ENCODE assay signal across 16 mouse cellular contexts in genomic region chr9:29594537-29595294, GRCm38 (mm10).
DNase-seq lines count a peak whose midpoint lies in the region; ATAC-seq and TF ChIP-seq lines count a peak whose summit lies in the region.
"Had no signal": no experiment of that assay in that cellular context is flagged by ENCODE, and none has a peak within 500 bp of the region (broad histone marks: within the 10 kb centered on the region; RNA-seq: fewer than 3 reads in every experiment).

No protein-coding gene starts in this region.

- TF ChIP-seq EP300 in lung, postnatal 0 days (IDR thresholded peaks at IDR 0.05), result no peak

- H3K9me3 ChIP-seq in lung, postnatal 0 days (ENCODE audit: low read length), result no peaks in the 10 kb centered on the region
- H3K9me3 ChIP-seq in neural tube, embryonic 15.5 days (replicated peaks), result no peaks in the 10 kb centered on the region
- H3K9me3 ChIP-seq: intestine, embryonic 15.5 days had no signal

- H3K27me3 ChIP-seq in lung, postnatal 0 days (replicated peaks; ENCODE audit: insufficient read depth, low read length), result no peaks in the 10 kb centered on the region
- no peaks in the 10 kb centered on the region for H3K27me3 ChIP-seq in neural tube, embryonic 15.5 days (replicated peaks)
- H3K27me3 ChIP-seq: intestine, embryonic 15.5 days; megakaryocyte, embryonic 14.5 days had no signal

- no peak overlapping the region for H3K4me2 ChIP-seq in lung, postnatal 0 days (replicated peaks; ENCODE audit: low read depth, low read length)
- no peak overlapping the region for H3K4me2 ChIP-seq in neural tube, embryonic 15.5 days
- H3K4me2 ChIP-seq: intestine, embryonic 15.5 days; lung, embryonic 14.5 days had no signal

- ATAC-seq in lung, postnatal 0 days, result no peak
- ATAC-seq in neural tube, embryonic 15.5 days (ENCODE audit: low FRiP score), result no peak
- ATAC-seq: forebrain, postnatal 0 days; intestine, embryonic 15.5 days had no signal

- H3K27ac ChIP-seq in lung, postnatal 0 days (ENCODE audit: low read length), result no peak overlapping the region
- peak overlapping the region; percentile 37; the same call in 1 of the 2 replicates for H3K27ac ChIP-seq in neural tube, embryonic 15.5 days (replicated peaks)
- H3K27ac ChIP-seq: intestine, embryonic 15.5 days had no signal

- 53% methylated on average over 21 of the region's 21 CpGs for WGBS in lung, postnatal 0 days
- WGBS in neural tube, embryonic 15.5 days, result 47% methylated on average over 21 of the region's 21 CpGs

- no peak for TF ChIP-seq CTCF in lung, postnatal 0 days (IDR thresholded peaks at IDR 0.05)

- H3K4me1 ChIP-seq in lung, postnatal 0 days (ENCODE audit: insufficient read depth, low read depth, low read length), result no peaks in the 10 kb centered on the region
- peaks cover 34% of the 10 kb centered on the region for H3K4me1 ChIP-seq in neural tube, embryonic 15.5 days
- H3K4me1 ChIP-seq: intestine, embryonic 15.5 days; megakaryocyte, embryonic 14.5 days had no signal

- no peak overlapping the region for H3K9ac ChIP-seq in lung, postnatal 0 days (replicated peaks; ENCODE audit: low read depth)
- H3K9ac ChIP-seq in neural tube, embryonic 15.5 days (replicated peaks), result no peak overlapping the region
- H3K9ac ChIP-seq: forebrain, postnatal 0 days; intestine, embryonic 15.5 days; lung, embryonic 14.5 days had no signal

- peak; percentile 10 for DNase-seq in embryo, embryonic 10 days (ENCODE audit: low spot score)
- DNase-seq in embryo, embryonic 9.5 days (ENCODE audit: extremely low spot score), result no peak
- DNase-seq in lung, postnatal 0 days (ENCODE audit: low spot score), result peak; percentile 5
- DNase-seq in lung, postnatal 10 days, result no peak
- peak; percentile 44 to 71 for DNase-seq in cerebellum, postnatal 36 days
- no peak for DNase-seq in adrenal gland, postnatal 14 days
- no peak for DNase-seq in kidney, postnatal 10 days
- DNase-seq: adrenal gland, postnatal 25 days; forebrain, postnatal 0 days; kidney, postnatal 4 days; liver; lung, embryonic 14.5 days; right cerebral cortex, adult 18-20 months had no signal

- no peaks in the 10 kb centered on the region for H3K36me3 ChIP-seq in lung, postnatal 0 days (ENCODE audit: insufficient read depth, low read length)
- H3K36me3 ChIP-seq in neural tube, embryonic 15.5 days, result no peaks in the 10 kb centered on the region
- H3K36me3 ChIP-seq: intestine, embryonic 15.5 days had no signal

- H3K4me3 ChIP-seq in lung, postnatal 0 days (ENCODE audit: low read depth, low read length), result no peak overlapping the region
- no peak overlapping the region for H3K4me3 ChIP-seq in neural tube, embryonic 15.5 days (replicated peaks)
- H3K4me3 ChIP-seq: intestine, embryonic 15.5 days; megakaryocyte, embryonic 14.5 days had no signal

Comparison
In these comparisons a context has a peak if more than half of its experiments do, and no peak if none do; other contexts are left out.
1. DNase-seq: peak in embryo, embryonic 10 days (single experiment), lung, postnatal 0 days (single experiment) and cerebellum, postnatal 36 days (2 of 2); none in embryo, embryonic 9.5 days (single experiment), lung, postnatal 10 days (single experiment), adrenal gland, postnatal 14 days (single experiment) and kidney, postnatal 10 days (single experiment).